Mouse (Mus musculus): ENCODE results near the gene 1110004F10Rik. TPM values are rescaled to one million over a fixed set of nuclear protein-coding genes. Genes with fewer than 3 reads are reported as not detected.

The 1110004F10Rik gene
- polyA plus RNA-seq, 1 experiment from 2014 or later: 358 TPM

DNA sequence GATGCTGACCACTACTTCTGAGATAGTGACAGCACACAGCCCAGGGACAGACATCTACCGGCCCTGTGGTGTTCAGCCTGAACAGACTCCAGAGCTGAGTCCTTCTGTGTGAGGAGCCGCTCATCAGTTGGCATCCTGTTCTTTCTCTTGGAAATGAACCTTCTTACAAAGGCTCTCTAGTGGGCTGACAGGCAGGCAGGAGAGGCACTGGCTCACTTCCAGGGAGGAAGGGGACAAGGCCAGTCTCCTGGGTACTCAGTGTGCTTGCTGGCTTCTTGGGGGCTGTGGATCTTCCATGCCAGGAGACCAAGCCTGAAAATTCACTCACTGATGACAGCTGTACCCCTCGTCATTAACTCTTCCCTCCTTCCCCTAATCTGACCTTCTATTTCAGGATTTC lies 98.5 kb downstream of the 1110004F10Rik start:
- H3K27me3 ChIP-seq (ENCODE audit: control insufficient read depth, insufficient read depth, low read length): no peaks in the 10 kb centered on the region
- H3K27ac ChIP-seq (ENCODE audit: low read depth, low read length): no peak overlapping the region
- no peak overlapping the region for H3K9ac ChIP-seq (ENCODE audit: low read depth, low read length)
- H3K4me3 ChIP-seq (ENCODE audit: low read depth, low read length): no peak overlapping the region
- H3K4me1 ChIP-seq (replicated peaks; ENCODE audit: control insufficient read depth, insufficient read depth, low read length): no peaks in the 10 kb centered on the region
- DNase-seq (ENCODE audit: low spot score) (no peak), ATAC-seq (ENCODE audit: low FRiP score) (no peak)
- no peak overlapping the region for H3K4me2 ChIP-seq (replicated peaks; ENCODE audit: low read depth, low read length)
- WGBS: 75% methylated on average over 3 of the region's 3 CpGs
- H3K36me3 ChIP-seq (ENCODE audit: control insufficient read depth, insufficient read depth, low read length): no peaks in the 10 kb centered on the region
- H3K9me3 ChIP-seq (ENCODE audit: control insufficient read depth, low read length): no peaks in the 10 kb centered on the region

DNA sequence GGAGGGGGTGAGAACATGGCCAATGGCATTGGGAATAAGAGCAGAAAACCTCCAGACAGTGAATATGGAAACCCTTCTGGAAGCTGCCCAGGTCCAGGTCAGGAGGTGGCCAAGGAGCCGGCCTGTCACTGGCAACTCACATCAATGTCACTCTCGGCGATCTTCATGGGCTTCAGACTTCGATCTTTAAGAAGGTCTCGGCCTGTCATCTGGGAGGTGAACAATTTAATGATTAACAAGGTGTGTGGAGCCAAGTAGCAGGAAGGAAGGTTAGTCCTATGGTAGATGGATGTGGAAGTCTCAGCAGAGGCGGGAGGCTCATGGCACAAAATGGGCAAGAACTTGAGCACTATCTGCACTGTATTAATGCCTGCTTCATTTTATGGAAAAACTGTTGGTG lies 105.8 kb downstream of the 1110004F10Rik start:
- H3K4me1 ChIP-seq (replicated peaks; ENCODE audit: control insufficient read depth, insufficient read depth, low read length): no peaks in the 10 kb centered on the region
- H3K4me2 ChIP-seq (replicated peaks; ENCODE audit: low read depth, low read length): no peak overlapping the region
- H3K9ac ChIP-seq (ENCODE audit: low read depth, low read length): no peak overlapping the region
- no peaks in the 10 kb centered on the region for H3K36me3 ChIP-seq (ENCODE audit: control insufficient read depth, insufficient read depth, low read length)
- no peaks in the 10 kb centered on the region for H3K9me3 ChIP-seq (ENCODE audit: control insufficient read depth, low read length)
- no peak for DNase-seq (ENCODE audit: low spot score)
- no peak overlapping the region for H3K4me3 ChIP-seq (ENCODE audit: low read depth, low read length)
- H3K27ac ChIP-seq (ENCODE audit: low read depth, low read length): no peak overlapping the region
- no peaks in the 10 kb centered on the region for H3K27me3 ChIP-seq (ENCODE audit: control insufficient read depth, insufficient read depth, low read length)
- WGBS: 91% methylated on average over 6 of the region's 6 CpGs
- ATAC-seq (ENCODE audit: low FRiP score): no peak

DNA sequence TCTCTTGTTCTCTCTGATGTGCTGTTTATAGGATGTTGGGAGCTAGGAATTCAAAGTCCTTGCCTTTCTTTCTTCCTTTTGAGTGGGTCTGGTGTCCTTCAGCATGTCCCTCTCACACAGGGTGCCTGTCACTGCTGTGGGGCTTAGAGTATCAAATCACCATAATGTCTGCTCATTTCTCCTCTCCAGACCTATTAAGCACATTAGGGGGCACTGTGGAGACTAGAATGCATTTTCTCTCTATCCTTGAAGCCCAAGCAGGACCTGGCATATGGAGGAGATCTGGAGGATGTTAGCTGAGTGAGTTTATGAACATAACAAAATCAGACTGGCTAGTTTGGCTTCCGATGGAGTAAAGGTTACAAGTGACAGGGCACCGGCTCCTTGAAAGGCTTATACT lies 107.9 kb downstream of the 1110004F10Rik start:
- no peaks in the 10 kb centered on the region for H3K9me3 ChIP-seq (ENCODE audit: control insufficient read depth, low read length)
- H3K9ac ChIP-seq (ENCODE audit: low read depth, low read length): no peak overlapping the region
- WGBS: 92% methylated on average over 2 of the region's 2 CpGs
- H3K4me2 ChIP-seq (replicated peaks; ENCODE audit: low read depth, low read length): no peak overlapping the region
- ATAC-seq (ENCODE audit: low FRiP score) (no peak), DNase-seq (ENCODE audit: low spot score) (no peak)
- no peaks in the 10 kb centered on the region for H3K27me3 ChIP-seq (ENCODE audit: control insufficient read depth, insufficient read depth, low read length)
- H3K4me3 ChIP-seq (ENCODE audit: low read depth, low read length): no peak overlapping the region
- no peak overlapping the region for H3K27ac ChIP-seq (ENCODE audit: low read depth, low read length)
- H3K36me3 ChIP-seq (ENCODE audit: control insufficient read depth, insufficient read depth, low read length): no peaks in the 10 kb centered on the region
- no peaks in the 10 kb centered on the region for H3K4me1 ChIP-seq (replicated peaks; ENCODE audit: control insufficient read depth, insufficient read depth, low read length)

DNA sequence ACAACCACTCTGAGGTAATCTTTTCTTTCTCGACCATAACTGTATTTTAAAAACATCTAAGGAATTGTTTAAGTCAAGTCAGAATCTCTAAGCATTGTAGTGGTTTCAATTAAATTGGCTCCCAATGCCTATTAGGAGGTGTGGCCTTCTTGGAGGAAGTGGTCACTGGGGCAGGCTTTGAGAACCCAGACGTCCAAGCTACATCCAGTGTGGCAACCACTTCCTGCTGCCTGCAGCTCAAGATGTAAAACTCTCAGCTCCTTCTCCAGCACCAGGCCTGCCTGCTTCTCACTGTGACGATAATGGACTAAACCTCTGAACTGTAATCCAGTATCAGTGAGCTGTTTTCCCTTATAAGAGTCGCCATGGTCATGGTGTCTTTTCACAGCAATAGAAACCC lies 110.4 kb downstream of the 1110004F10Rik start:
- DNase-seq (ENCODE audit: low spot score): no peak
- Histone ChIP-seq H3K4me3 (ENCODE audit: low read depth, low read length) (no peak overlapping the region), H3K9ac (ENCODE audit: low read depth, low read length) (no peak overlapping the region), H3K27me3 (ENCODE audit: control insufficient read depth, insufficient read depth, low read length) (no peaks in the 10 kb centered on the region), H3K36me3 (ENCODE audit: control insufficient read depth, insufficient read depth, low read length) (no peaks in the 10 kb centered on the region), H3K27ac (ENCODE audit: low read depth, low read length) (no peak overlapping the region), H3K4me2 (replicated peaks; ENCODE audit: low read depth, low read length) (no peak overlapping the region), H3K4me1 (replicated peaks; ENCODE audit: control insufficient read depth, insufficient read depth, low read length) (no peaks in the 10 kb centered on the region), H3K9me3 (ENCODE audit: control insufficient read depth, low read length) (no peaks in the 10 kb centered on the region)
- no peak for ATAC-seq (ENCODE audit: low FRiP score)
- 69% methylated on average over 4 of the region's 4 CpGs for WGBS

DNA sequence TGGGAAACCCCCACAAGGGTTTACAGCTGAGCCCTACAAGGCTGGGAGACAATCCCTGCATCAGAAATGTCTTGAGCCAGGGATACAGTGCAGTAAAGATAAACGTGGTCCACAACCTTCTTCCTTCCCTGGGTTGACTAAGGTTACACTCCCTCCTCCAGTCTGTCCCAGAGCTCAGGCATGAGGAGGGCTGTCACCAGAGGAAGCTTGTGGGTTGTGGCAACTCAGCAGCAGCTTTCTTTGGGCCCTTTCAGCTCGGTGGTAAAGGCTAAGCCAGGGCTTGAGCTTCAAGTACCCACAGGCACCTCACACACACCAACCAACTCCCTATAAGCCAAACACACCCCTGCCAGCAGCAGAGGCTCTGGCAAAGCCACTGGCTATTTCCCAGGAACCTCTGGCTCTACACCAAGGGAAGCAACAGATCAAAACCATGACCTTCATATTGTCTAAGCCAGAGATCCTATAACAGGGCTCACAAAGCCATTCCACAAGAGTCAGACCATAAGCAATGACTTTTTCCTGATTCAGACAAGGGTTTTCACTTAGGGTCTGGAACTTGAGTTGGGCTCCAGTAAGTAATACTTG lies 114.7 kb downstream of the 1110004F10Rik start:
- Histone ChIP-seq H3K4me3 (ENCODE audit: low read depth, low read length) (no peak overlapping the region), H3K4me1 (replicated peaks; ENCODE audit: control insufficient read depth, insufficient read depth, low read length) (no peaks in the 10 kb centered on the region), H3K9me3 (ENCODE audit: control insufficient read depth, low read length) (no peaks in the 10 kb centered on the region), H3K27me3 (ENCODE audit: control insufficient read depth, insufficient read depth, low read length) (no peaks in the 10 kb centered on the region), H3K4me2 (replicated peaks; ENCODE audit: low read depth, low read length) (no peak overlapping the region), H3K27ac (ENCODE audit: low read depth, low read length) (no peak overlapping the region), H3K9ac (ENCODE audit: low read depth, low read length) (no peak overlapping the region), H3K36me3 (ENCODE audit: control insufficient read depth, insufficient read depth, low read length) (no peaks in the 10 kb centered on the region)
- 88% methylated on average over 2 of the region's 2 CpGs for WGBS
- no peak for ATAC-seq (ENCODE audit: low FRiP score)
- DNase-seq (ENCODE audit: low spot score): no peak

Other genes starting within 250 kb of the 1110004F10Rik start
- gene Sox6, start 601 bp upstream of the 1110004F10Rik start, polyA plus RNA-seq (2014; fragmentation: Nextera tagmentation; extraction: Ambion mirVana): 43.3 and 49.4 TPM in 2 replicates
- gene Gm4353, start 45.2 kb downstream of the 1110004F10Rik start, polyA plus RNA-seq (2014; fragmentation: Nextera tagmentation; extraction: Ambion mirVana): 0.97 and 1.1 TPM in 2 replicates

All from hindbrain, embryonic 11.5 days (tissue).